Mouse (Mus musculus) MEL (cell line): ENCODE measurements around the gene Atl3.

Experiments
- CTCF ChIP-seq, 3 experiments: IDR thresholded peaks in 2 of 3; conservative IDR thresholded peaks in 1 of 3; 2 replicates each; pipeline ENCODE4 v1.5.1; 2011 to 2012; ENCODE audit warnings: low read length in 3 of 3, low read depth in 2 of 3, mild to moderate bottlenecking in 2 of 3, improper control_type of control experiment in 1 of 3, inconsistent platforms in 1 of 3, mixed read lengths in 1 of 3, moderate library complexity in 1 of 3; ENCODE audit not compliant: control insufficient read depth in 1 of 3, insufficient read depth in 1 of 3, poor library complexity in 1 of 3, severe bottlenecking in 1 of 3
- MYC ChIP-seq: IDR thresholded peaks from 2 replicates; pipeline ENCODE4 v1.6.1; 2011; ENCODE audit warnings: low read depth, mild to moderate bottlenecking, low read length, improper control_type of control experiment, moderate library complexity

- TF ChIP-seq CTCF (IDR thresholded peaks at IDR 0.05 in 2 of 3, conservative IDR thresholded peaks at IDR 0.05 in 1 of 3; ENCODE audit: control insufficient read depth in 1 of 3, insufficient read depth in 1 of 3, low read depth in 2 of 3, low read length in 3 of 3, poor library complexity in 1 of 3, severe bottlenecking in 1 of 3) (no peak), MYC (peak; percentile 34; the same call in 1 of the 2 replicates)
Observed at GRCm38 (mm10) chr19:7495221-7496038, 1.6 kb downstream of the Atl3 start.
